Mouse (Mus musculus) cerebellum, adult 2 months (tissue): ENCODE measurements at regions not wholly inside any gene's neighbourhood (a gene's known extent, or its start where the extent isn't known, plus 50 kb on each side); places are given as distances from the start of the nearest gene placed in this dataset.

Experiments
- DNase-seq, 2 experiments: peaks; one replicate each; pipeline ENCODE4 v3.0.0; 2021
- H3K27ac ChIP-seq: fragments of 200-500 bp; 2 replicates; pipeline ENCODE4 v1.5.1; 2012; ENCODE audit warnings: low read length, control low read depth, inconsistent platforms; ENCODE audit not compliant: insufficient read depth
- H3K27me3 ChIP-seq: fragments of 200-500 bp; 2 replicates; pipeline ENCODE4 v1.6.1; 2012; ENCODE audit warnings: inconsistent platforms, mild to moderate bottlenecking, low read length, moderate library complexity; ENCODE audit not compliant: control insufficient read depth, insufficient read depth
- H3K4me1 ChIP-seq: fragments of 200-500 bp; 2 replicates; pipeline ENCODE4 v1.6.1; 2011; ENCODE audit warnings: low read length; ENCODE audit not compliant: control insufficient read depth, insufficient read depth
- H3K4me3 ChIP-seq: fragments of 200-500 bp; replicated peaks from 2 replicates; pipeline ENCODE3; 2011; ENCODE audit warnings: mild to moderate bottlenecking, low read depth, low read length, control low read depth; ENCODE audit not compliant: insufficient read depth
- CTCF ChIP-seq: fragments of 200-500 bp; IDR thresholded peaks from 2 replicates; pipeline ENCODE4 v1.5.1; 2011; ENCODE audit warnings: low read depth, mild to moderate bottlenecking, control low read depth, low read length, moderate library complexity, borderline replicate concordance; ENCODE audit not compliant: insufficient read depth
- POLR2A ChIP-seq: fragments of 200-500 bp; IDR thresholded peaks from 2 replicates; pipeline ENCODE4 v1.6.1; 2011; ENCODE audit warnings: low read length, control low read depth, borderline replicate concordance; ENCODE audit not compliant: insufficient read depth
- WGBS: fragments of 180-500 bp; shearing (Covaris S2); methylation state at CpG from one replicate; pipeline ENCODE4 v1.1.7; 2018; 5-methylcytosine and 5-hydroxymethylcytosine counted together

GRCm38 (mm10) chr5:126108837-126109236 lies 577.3 kb downstream of the Tmem132b start:
- Histone ChIP-seq H3K27ac (no peak overlapping the region), H3K4me1 (no peaks in the 10 kb centered on the region), H3K27me3 (no peaks in the 10 kb centered on the region), H3K4me3 (no peak overlapping the region)
- WGBS = 76% methylated on average over 3 of the region's 3 CpGs
- DNase-seq = no peak
- no peak for TF ChIP-seq POLR2A
- TF ChIP-seq CTCF = no peak

GRCm38 (mm10) chr5:126117291-126117690 lies 585.7 kb downstream of the Tmem132b start:
- H3K27ac ChIP-seq = no peak overlapping the region
- TF ChIP-seq CTCF (no peak), POLR2A (no peak)
- no peaks in the 10 kb centered on the region; the same call in 1 of the 2 replicates for H3K27me3 ChIP-seq
- 90% methylated on average over 2 of the region's 2 CpGs for WGBS
- no peak for DNase-seq
- H3K4me3 ChIP-seq = no peak overlapping the region
- no peaks in the 10 kb centered on the region for H3K4me1 ChIP-seq

GRCm38 (mm10) chr5:126117906-126118521 lies 586.4 kb downstream of the Tmem132b start:
- no peaks in the 10 kb centered on the region; the same call in 1 of the 2 replicates for H3K27me3 ChIP-seq
- TF ChIP-seq POLR2A = no peak
- no peak for TF ChIP-seq CTCF
- H3K4me3 ChIP-seq = no peak overlapping the region
- H3K4me1 ChIP-seq = no peaks in the 10 kb centered on the region
- WGBS = 86% methylated on average over 5 of the region's 5 CpGs
- no peak for DNase-seq
- H3K27ac ChIP-seq = no peak overlapping the region

DNA sequence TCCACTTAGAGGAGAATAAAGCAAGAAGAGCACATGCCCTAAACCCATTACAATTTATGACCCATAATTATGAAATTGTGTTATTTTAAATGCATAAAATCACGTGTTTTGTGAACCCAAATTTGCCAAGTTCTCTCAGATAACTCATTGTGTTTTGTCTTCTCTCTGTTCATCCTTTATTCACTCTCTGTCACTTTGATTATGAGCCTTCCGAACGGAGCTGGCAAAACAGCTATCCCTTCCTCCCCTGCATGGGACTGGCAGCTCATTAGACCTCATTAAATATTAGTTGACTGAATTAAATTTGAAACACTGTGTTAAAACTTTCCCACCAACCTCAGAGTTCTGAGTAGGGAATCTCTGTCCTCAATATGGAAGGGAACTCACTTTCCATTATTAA lies 587.2 kb downstream of the Tmem132b start:
- Histone ChIP-seq H3K27ac (no peak overlapping the region), H3K4me3 (no peak overlapping the region), H3K4me1 (no peaks in the 10 kb centered on the region), H3K27me3 (no peaks in the 10 kb centered on the region; the same call in 1 of the 2 replicates)
- no peak for DNase-seq
- TF ChIP-seq CTCF (no peak), POLR2A (no peak)
- whole genome bisulfite sequencing = 49% methylated on average over 3 of the region's 3 CpGs

GRCm38 (mm10) chr5:126123216-126123615 lies 591.6 kb downstream of the Tmem132b start:
- Histone ChIP-seq H3K4me1 (peaks cover 11% of the 10 kb centered on the region; the same call in 1 of the 2 replicates), H3K4me3 (no peak overlapping the region), H3K27ac (no peak overlapping the region), H3K27me3 (no peaks in the 10 kb centered on the region; the same call in 1 of the 2 replicates)
- WGBS = 25% methylated on average over 9 of the region's 9 CpGs
- no peak for DNase-seq
- TF ChIP-seq CTCF = no peak
- TF ChIP-seq POLR2A = no peak

GRCm38 (mm10) chr5:126127486-126127885 lies 595.9 kb downstream of the Tmem132b start:
- no peak overlapping the region for H3K4me3 ChIP-seq
- no peaks in the 10 kb centered on the region; the same call in 1 of the 2 replicates for H3K27me3 ChIP-seq
- H3K27ac ChIP-seq = no peak overlapping the region
- peaks cover 11% of the 10 kb centered on the region; the same call in 1 of the 2 replicates for H3K4me1 ChIP-seq
- DNase-seq = peak; percentile 17 to 29
- TF ChIP-seq CTCF = no peak
- no peak for TF ChIP-seq POLR2A
- 11% methylated on average over 6 of the region's 6 CpGs for WGBS

DNA sequence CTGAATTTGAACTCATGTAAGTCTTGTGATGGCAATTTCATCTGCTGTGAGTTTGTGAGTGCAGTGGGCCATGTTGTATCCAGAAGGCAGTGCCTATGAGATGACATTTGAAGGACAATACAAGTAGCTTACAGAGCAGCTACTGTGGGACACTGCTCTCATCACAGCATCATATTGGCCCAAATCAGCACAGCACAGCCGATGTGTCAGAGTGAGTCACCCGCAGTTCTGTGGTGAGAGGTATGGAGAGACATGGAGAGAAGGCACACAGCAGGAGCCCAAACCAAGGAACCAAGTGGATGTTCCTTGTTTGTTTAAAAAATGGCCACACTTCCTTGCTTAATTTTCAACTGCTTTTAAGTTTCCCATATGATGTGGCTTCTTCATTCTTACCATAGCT lies 617.3 kb downstream of the Tmem132b start:
- TF ChIP-seq POLR2A (no peak), CTCF (no peak)

GRCm38 (mm10) chr5:126155216-126155880 lies 623.8 kb downstream of the Tmem132b start:
- no peak for TF ChIP-seq CTCF
- Histone ChIP-seq H3K27ac (no peak overlapping the region), H3K4me1 (no peaks in the 10 kb centered on the region), H3K27me3 (no peaks in the 10 kb centered on the region), H3K4me3 (no peak overlapping the region)
- no peak for DNase-seq
- whole genome bisulfite sequencing = 34% methylated on average over 6 of the region's 6 CpGs

More for the DNA sequence above, 617.3 kb downstream of the Tmem132b start:
- WGBS = 87% methylated on average over 2 of the region's 2 CpGs
- H3K27me3 ChIP-seq = no peaks in the 10 kb centered on the region
- no peak overlapping the region for H3K27ac ChIP-seq
- H3K4me3 ChIP-seq = no peak overlapping the region
- DNase-seq = no peak
- no peaks in the 10 kb centered on the region for H3K4me1 ChIP-seq
